Mouse (Mus musculus): ENCODE measurements around the gene Ppp1r15b. TPM values are rescaled to one million over a fixed set of nuclear protein-coding genes. Genes with fewer than 3 reads are reported as not detected.

Gene Ppp1r15b
- total RNA-seq, 2 experiments from 2014 or later = 73.9 to 116 TPM

- peak; percentile 50 for ATAC-seq (replicated peaks; ENCODE audit: low FRiP score, low TSS enrichment, poor library complexity, severe bottlenecking)
Measured at GRCm38 (mm10) chr1:133182016-133182705, 51.2 kb downstream of the Ppp1r15b start.

DNA sequence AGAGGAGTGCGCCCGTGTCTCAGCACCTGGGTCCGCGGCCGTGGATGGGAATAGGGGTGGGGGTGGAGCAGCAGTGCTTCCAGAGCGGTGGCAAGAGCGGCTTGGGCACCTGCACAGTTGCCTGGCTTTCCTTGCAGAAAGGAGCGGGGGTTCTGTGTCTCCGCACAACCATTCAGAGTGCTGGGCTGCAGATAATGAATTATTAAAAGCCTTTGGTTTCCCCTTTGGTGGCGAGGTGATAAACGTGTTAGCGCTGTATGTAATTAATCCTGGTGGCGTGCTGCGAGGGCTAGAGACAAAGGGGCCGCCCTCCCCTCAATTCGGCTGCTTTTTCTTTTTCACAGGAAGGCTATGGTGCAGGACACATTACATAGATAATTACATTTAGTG lies 51.8 kb downstream of the Ppp1r15b start:
- peak; percentile 11; the same call in 1 of the 2 replicates for ATAC-seq (replicated peaks; ENCODE audit: low FRiP score, low TSS enrichment, poor library complexity, severe bottlenecking)

DNA sequence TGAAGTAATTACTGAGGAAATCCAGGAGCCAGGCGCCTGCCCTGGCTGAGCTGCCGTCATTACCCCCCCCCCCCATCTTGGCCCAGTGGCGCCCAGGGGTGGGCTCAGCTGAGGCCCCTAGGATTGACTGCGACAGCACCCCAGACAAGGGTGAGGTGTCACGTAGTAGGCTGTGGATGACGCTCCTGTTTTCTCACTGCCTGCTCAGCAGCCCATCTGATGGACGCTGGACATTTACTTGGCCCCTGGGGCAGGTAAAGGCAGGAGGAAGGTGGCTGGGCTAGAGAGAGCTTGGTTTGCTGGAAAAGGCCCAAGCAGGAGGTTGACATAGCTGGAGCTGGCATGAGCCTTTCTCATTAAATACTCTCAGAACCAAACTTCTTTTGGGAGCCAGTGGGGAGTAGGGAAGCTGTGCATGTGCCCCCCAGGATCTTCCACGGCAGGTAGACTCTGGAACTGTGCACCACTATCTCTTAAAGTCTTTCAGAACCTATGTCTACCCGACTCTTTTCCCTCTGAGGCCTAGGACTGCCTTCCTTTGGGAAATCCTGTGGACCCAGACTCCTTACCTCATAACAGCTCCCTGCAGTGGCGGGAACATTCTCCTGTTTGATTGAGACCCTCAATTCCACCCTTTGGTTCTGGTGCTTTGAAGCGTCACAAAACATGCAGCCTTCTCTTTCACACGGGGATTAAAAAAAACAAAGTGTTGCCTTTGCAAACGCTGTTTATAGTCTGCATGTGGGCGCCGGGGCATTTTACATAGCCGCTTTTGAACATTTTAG lies 52.4 kb downstream of the Ppp1r15b start:
- no peak for ATAC-seq (replicated peaks; ENCODE audit: low FRiP score, low TSS enrichment, poor library complexity, severe bottlenecking)

- ATAC-seq (replicated peaks; ENCODE audit: low FRiP score, low TSS enrichment, poor library complexity, severe bottlenecking) = no peak
Measured at GRCm38 (mm10) chr1:133187948-133188680, 57.2 kb downstream of the Ppp1r15b start.

DNA sequence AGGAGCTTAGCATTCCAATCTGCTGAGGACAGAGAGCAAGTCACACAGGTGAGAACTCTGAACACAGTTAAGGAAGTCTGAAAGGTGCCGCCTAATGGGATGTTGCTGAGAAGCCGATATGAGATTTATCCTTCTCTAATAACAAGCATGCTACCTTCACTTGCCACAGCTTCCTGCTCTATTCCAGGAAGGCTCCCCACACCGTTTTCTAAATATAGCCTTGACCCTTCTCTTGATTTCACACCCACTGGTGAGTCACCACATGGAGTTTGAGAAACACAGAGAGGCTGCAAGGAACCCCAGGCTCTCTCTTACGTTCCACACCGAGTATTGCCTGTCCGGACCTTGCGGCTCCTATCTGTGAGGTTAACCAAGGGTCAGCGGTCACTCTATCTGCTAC lies 57.8 kb downstream of the Ppp1r15b start:
- ATAC-seq (replicated peaks; ENCODE audit: low FRiP score, low TSS enrichment, poor library complexity, severe bottlenecking) = no peak

Other genes with a start within 250 kb of the Ppp1r15b start
- 126 and 190 TPM in 2 replicates for gene Mdm4, start 100.6 kb upstream of the Ppp1r15b start, total RNA-seq (2014; fragmentation: Nextera tagmentation)
- 110 and 145 TPM in 2 replicates for gene Mdm4, start 100.6 kb upstream of the Ppp1r15b start, total RNA-seq (2017)
- 3.5 and 4.0 TPM in 2 replicates for gene Pik3c2b, start 85.5 kb upstream of the Ppp1r15b start, total RNA-seq (2014; fragmentation: Nextera tagmentation)
- 0.33 and 0.88 TPM in 2 replicates for gene Pik3c2b, start 85.5 kb upstream of the Ppp1r15b start, total RNA-seq (2017)
- gene Plekha6, start 33.1 kb downstream of the Ppp1r15b start, total RNA-seq (2014; fragmentation: Nextera tagmentation) = 15.7 and 18.6 TPM in 2 replicates
- gene Plekha6, start 33.1 kb downstream of the Ppp1r15b start, total RNA-seq (2017) = 2.2 and 3.8 TPM in 2 replicates
- not detected in 2 replicates for gene Golt1a, start 178.7 kb downstream of the Ppp1r15b start, total RNA-seq (2014; fragmentation: Nextera tagmentation)
- not detected in 2 replicates for gene Golt1a, start 178.7 kb downstream of the Ppp1r15b start, total RNA-seq (2017)
- not detected in 2 replicates for gene Kiss1, start 190.7 kb downstream of the Ppp1r15b start, total RNA-seq (2014; fragmentation: Nextera tagmentation)
- gene Kiss1, start 190.7 kb downstream of the Ppp1r15b start, total RNA-seq (2017) = not detected in 2 replicates
- not detected in 2 replicates for gene Ren1, start 219.4 kb downstream of the Ppp1r15b start, total RNA-seq (2014; fragmentation: Nextera tagmentation)
- gene Ren1, start 219.4 kb downstream of the Ppp1r15b start, total RNA-seq (2017) = not detected in 2 replicates
- not detected in 2 replicates for gene Etnk2, start 232.4 kb downstream of the Ppp1r15b start, total RNA-seq (2014; fragmentation: Nextera tagmentation)
- gene Etnk2, start 232.4 kb downstream of the Ppp1r15b start, total RNA-seq (2017) = not detected in 2 replicates